Mouse (Mus musculus): ENCODE results near the gene Cabp2. TPM values are rescaled to one million over a fixed set of nuclear protein-coding genes. Genes with fewer than 3 reads are reported as not detected.

Gene Cabp2
- polyA plus RNA-seq, 1 experiment: not detected

DNA sequence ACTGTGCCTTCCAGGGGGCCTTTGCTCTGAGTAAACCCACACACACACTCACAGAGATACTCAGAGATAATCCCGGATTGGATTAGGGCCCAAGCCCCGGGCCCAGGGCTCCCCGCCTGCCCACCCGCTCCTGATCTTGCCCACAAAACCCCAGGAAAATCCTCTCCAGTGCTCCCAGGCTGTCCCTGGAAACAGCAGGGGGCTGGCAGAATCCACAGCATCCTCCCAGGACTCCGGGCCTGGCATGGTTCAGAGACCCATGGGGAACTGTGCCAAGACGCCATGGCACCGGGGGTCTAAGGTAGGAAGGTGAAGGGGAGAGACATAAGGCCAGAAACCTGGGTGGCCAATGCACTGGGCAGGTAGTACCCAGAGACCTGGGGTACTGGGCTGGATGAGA, 1.9 kb downstream of the Cabp2 start:
- Histone ChIP-seq H3K9me3 (replicated peaks; ENCODE audit: control insufficient read depth, insufficient read depth, low read length, poor library complexity, severe bottlenecking) (no peaks in the 10 kb centered on the region), H3K27ac (ENCODE audit: insufficient read depth, low read length) (no peak overlapping the region), H3K4me1 (ENCODE audit: control insufficient read depth, insufficient read depth, low read length) (no peaks in the 10 kb centered on the region), H3K4me3 (ENCODE audit: low read depth, low read length) (no peak overlapping the region), H3K36me3 (ENCODE audit: control insufficient read depth, insufficient read depth, low read length, poor library complexity, severe bottlenecking) (no peaks in the 10 kb centered on the region), H3K27me3 (ENCODE audit: control insufficient read depth, insufficient read depth, low read length, poor library complexity, severe bottlenecking) (no peaks in the 10 kb centered on the region), H3K9ac (ENCODE audit: low read depth, poor library complexity, severe bottlenecking) (no peak overlapping the region)
- no peak for TF ChIP-seq CTCF (IDR thresholded peaks at IDR 0.05; ENCODE audit: low read depth, low read length)
- TF ChIP-seq EP300 (IDR thresholded peaks at IDR 0.05; ENCODE audit: insufficient read depth, low read depth, low read length): no peak
- TF ChIP-seq POLR2A (IDR thresholded peaks at IDR 0.05; ENCODE audit: insufficient read depth, low read length): no peak

DNA sequence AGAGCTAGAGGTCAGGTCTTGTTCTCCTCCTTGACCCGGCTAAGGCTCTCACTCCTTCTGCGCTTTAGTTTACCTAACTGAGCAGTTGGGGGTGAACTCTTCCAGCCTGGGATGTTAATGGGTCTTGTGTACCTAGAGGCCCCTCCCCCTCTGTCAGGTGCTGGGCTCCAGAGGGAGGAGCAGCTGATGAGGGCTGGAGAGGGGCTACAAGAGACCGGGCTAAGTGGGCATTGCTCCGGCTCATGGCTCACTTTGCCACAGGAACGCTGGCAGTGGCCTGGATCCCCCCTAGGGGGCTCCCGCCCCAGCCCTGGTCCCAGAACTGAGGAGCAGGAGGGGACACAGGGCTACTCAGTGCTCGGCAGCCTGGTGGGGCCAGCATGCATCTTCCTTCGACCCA, 2.4 kb downstream of the Cabp2 start:
- no peaks in the 10 kb centered on the region for H3K36me3 ChIP-seq (ENCODE audit: control insufficient read depth, insufficient read depth, low read length, poor library complexity, severe bottlenecking)
- TF ChIP-seq CTCF (IDR thresholded peaks at IDR 0.05; ENCODE audit: low read depth, low read length): no peak
- no peak for TF ChIP-seq POLR2A (IDR thresholded peaks at IDR 0.05; ENCODE audit: insufficient read depth, low read length)
- no peak for TF ChIP-seq EP300 (IDR thresholded peaks at IDR 0.05; ENCODE audit: insufficient read depth, low read depth, low read length)
- H3K27me3 ChIP-seq (ENCODE audit: control insufficient read depth, insufficient read depth, low read length, poor library complexity, severe bottlenecking): no peaks in the 10 kb centered on the region
- no peaks in the 10 kb centered on the region for H3K9me3 ChIP-seq (replicated peaks; ENCODE audit: control insufficient read depth, insufficient read depth, low read length, poor library complexity, severe bottlenecking)
- no peak overlapping the region for H3K4me3 ChIP-seq (ENCODE audit: low read depth, low read length)
- no peak overlapping the region for H3K9ac ChIP-seq (ENCODE audit: low read depth, poor library complexity, severe bottlenecking)
- no peaks in the 10 kb centered on the region for H3K4me1 ChIP-seq (ENCODE audit: control insufficient read depth, insufficient read depth, low read length)
- H3K27ac ChIP-seq (ENCODE audit: insufficient read depth, low read length): no peak overlapping the region

DNA sequence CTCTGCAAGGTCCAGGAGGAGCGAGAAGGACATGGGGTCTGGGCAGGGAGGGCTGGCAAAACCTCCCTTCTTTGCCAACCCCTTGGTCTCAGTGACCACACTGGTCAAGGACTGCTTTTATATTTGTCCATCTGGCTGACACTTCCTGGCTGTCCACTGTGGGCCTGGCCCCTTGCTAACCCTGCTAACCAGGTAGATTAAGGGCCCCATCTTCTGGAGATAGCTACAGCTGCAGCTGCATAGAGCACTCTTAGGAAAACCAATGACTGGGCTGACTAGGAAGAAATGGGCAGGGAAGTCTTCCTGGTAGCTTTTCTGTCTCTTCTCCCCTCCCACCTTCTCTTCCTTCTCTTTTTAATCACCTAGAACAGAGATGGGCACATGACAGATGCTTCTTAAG, 3.6 kb downstream of the Cabp2 start:
- H3K36me3 ChIP-seq (ENCODE audit: control insufficient read depth, insufficient read depth, low read length, poor library complexity, severe bottlenecking): no peaks in the 10 kb centered on the region
- H3K9ac ChIP-seq (ENCODE audit: low read depth, poor library complexity, severe bottlenecking): no peak overlapping the region
- H3K4me1 ChIP-seq (ENCODE audit: control insufficient read depth, insufficient read depth, low read length): no peaks in the 10 kb centered on the region
- no peaks in the 10 kb centered on the region for H3K27me3 ChIP-seq (ENCODE audit: control insufficient read depth, insufficient read depth, low read length, poor library complexity, severe bottlenecking)
- no peak overlapping the region for H3K4me3 ChIP-seq (ENCODE audit: low read depth, low read length)
- no peak overlapping the region for H3K27ac ChIP-seq (ENCODE audit: insufficient read depth, low read length)
- TF ChIP-seq POLR2A (IDR thresholded peaks at IDR 0.05; ENCODE audit: insufficient read depth, low read length) (no peak), EP300 (IDR thresholded peaks at IDR 0.05; ENCODE audit: insufficient read depth, low read depth, low read length) (no peak), CTCF (IDR thresholded peaks at IDR 0.05; ENCODE audit: low read depth, low read length) (no peak)
- H3K9me3 ChIP-seq (replicated peaks; ENCODE audit: control insufficient read depth, insufficient read depth, low read length, poor library complexity, severe bottlenecking): no peaks in the 10 kb centered on the region

DNA sequence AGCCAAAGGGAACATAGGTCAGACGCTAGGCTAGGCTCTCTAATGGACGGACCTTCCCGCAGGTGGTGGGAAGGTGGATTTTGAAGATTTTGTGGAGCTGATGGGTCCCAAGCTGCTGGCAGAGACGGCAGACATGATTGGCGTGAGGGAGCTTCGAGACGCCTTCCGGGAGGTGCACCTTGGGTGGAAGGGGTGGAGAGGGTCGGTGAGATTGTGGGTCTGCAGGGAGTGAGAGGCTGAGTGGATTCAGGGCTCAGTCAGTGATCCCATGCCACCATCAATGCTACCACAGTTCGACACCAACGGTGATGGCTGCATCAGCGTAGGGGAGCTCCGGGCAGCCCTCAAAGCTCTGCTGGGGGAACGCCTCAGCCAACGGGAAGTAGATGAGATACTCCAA, 4.8 kb downstream of the Cabp2 start:
- Histone ChIP-seq H3K9ac (ENCODE audit: low read depth, poor library complexity, severe bottlenecking) (no peak overlapping the region), H3K27me3 (ENCODE audit: control insufficient read depth, insufficient read depth, low read length, poor library complexity, severe bottlenecking) (no peaks in the 10 kb centered on the region), H3K36me3 (ENCODE audit: control insufficient read depth, insufficient read depth, low read length, poor library complexity, severe bottlenecking) (no peaks in the 10 kb centered on the region), H3K27ac (ENCODE audit: insufficient read depth, low read length) (no peak overlapping the region), H3K4me3 (ENCODE audit: low read depth, low read length) (no peak overlapping the region), H3K4me1 (ENCODE audit: control insufficient read depth, insufficient read depth, low read length) (no peaks in the 10 kb centered on the region), H3K9me3 (replicated peaks; ENCODE audit: control insufficient read depth, insufficient read depth, low read length, poor library complexity, severe bottlenecking) (no peaks in the 10 kb centered on the region)
- no peak for TF ChIP-seq POLR2A (IDR thresholded peaks at IDR 0.05; ENCODE audit: insufficient read depth, low read length)
- no peak for TF ChIP-seq EP300 (IDR thresholded peaks at IDR 0.05; ENCODE audit: insufficient read depth, low read depth, low read length)
- no peak for TF ChIP-seq CTCF (IDR thresholded peaks at IDR 0.05; ENCODE audit: low read depth, low read length)

DNA sequence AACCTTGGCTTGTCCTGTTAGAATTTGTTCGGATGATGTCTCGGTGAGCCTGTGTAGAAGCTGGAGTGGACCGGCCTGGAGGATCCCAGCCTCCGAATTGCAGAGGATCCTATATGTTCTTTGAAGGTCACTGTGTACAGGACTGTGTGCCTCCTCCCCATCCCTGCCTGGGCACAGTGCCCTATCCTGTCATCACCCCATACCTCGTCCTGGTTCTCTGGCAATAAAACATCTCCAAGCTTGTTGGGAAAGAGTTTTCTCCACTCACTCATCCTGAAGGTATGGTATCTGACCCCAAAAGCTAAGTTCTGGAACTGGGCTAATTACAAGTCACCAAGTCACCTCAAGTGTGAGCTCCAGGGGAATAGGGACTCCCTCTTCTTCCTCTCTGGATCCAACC, 5.7 kb downstream of the Cabp2 start:
- Histone ChIP-seq H3K27me3 (ENCODE audit: control insufficient read depth, insufficient read depth, low read length, poor library complexity, severe bottlenecking) (no peaks in the 10 kb centered on the region), H3K36me3 (ENCODE audit: control insufficient read depth, insufficient read depth, low read length, poor library complexity, severe bottlenecking) (no peaks in the 10 kb centered on the region), H3K4me3 (ENCODE audit: low read depth, low read length) (no peak overlapping the region), H3K9me3 (replicated peaks; ENCODE audit: control insufficient read depth, insufficient read depth, low read length, poor library complexity, severe bottlenecking) (no peaks in the 10 kb centered on the region), H3K27ac (ENCODE audit: insufficient read depth, low read length) (no peak overlapping the region), H3K9ac (ENCODE audit: low read depth, poor library complexity, severe bottlenecking) (no peak overlapping the region), H3K4me1 (ENCODE audit: control insufficient read depth, insufficient read depth, low read length) (no peaks in the 10 kb centered on the region)
- no peak for TF ChIP-seq EP300 (IDR thresholded peaks at IDR 0.05; ENCODE audit: insufficient read depth, low read depth, low read length)
- no peak for TF ChIP-seq POLR2A (IDR thresholded peaks at IDR 0.05; ENCODE audit: insufficient read depth, low read length)
- TF ChIP-seq CTCF (IDR thresholded peaks at IDR 0.05; ENCODE audit: low read depth, low read length): no peak

DNA sequence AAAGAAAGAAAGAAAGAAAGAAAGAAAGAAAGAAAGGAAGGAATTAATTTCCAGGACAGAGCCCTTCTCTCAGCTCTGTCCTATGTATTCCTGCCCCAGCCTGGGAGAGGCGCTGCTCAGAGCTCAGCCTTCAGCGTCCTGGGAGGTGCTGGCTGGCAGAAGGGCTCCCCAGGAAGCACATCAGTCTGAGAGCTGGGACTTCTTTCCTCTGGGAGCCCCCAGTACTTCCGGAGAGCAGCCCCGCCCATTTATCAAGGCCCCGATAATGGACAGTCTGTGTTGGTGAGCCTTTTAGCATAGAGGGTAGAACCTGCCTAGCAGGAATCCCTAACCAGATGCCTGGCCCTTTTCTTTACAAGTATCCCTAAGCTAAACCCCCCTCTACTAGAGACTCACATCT, 6.8 kb downstream of the Cabp2 start:
- Histone ChIP-seq H3K4me3 (ENCODE audit: low read depth, low read length) (no peak overlapping the region), H3K4me1 (ENCODE audit: control insufficient read depth, insufficient read depth, low read length) (no peaks in the 10 kb centered on the region), H3K9me3 (replicated peaks; ENCODE audit: control insufficient read depth, insufficient read depth, low read length, poor library complexity, severe bottlenecking) (no peaks in the 10 kb centered on the region), H3K27ac (ENCODE audit: insufficient read depth, low read length) (no peak overlapping the region), H3K9ac (ENCODE audit: low read depth, poor library complexity, severe bottlenecking) (no peak overlapping the region), H3K36me3 (ENCODE audit: control insufficient read depth, insufficient read depth, low read length, poor library complexity, severe bottlenecking) (no peaks in the 10 kb centered on the region), H3K27me3 (ENCODE audit: control insufficient read depth, insufficient read depth, low read length, poor library complexity, severe bottlenecking) (no peaks in the 10 kb centered on the region)
- no peak for TF ChIP-seq CTCF (IDR thresholded peaks at IDR 0.05; ENCODE audit: low read depth, low read length)
- no peak for TF ChIP-seq POLR2A (IDR thresholded peaks at IDR 0.05; ENCODE audit: insufficient read depth, low read length)
- TF ChIP-seq EP300 (IDR thresholded peaks at IDR 0.05; ENCODE audit: insufficient read depth, low read depth, low read length): no peak
